Mouse (Mus musculus) heart, embryonic 13.5 days (tissue): ENCODE measurements around the gene Tnfsf13. TPM values are rescaled to one million over a fixed set of nuclear protein-coding genes. Genes with fewer than 3 reads are reported as not detected.
A peak's percentile ranks its signal among the peaks of the same experiment; 100 is the strongest.

Source experiments
- ATAC-seq: fragments of 200-750 bp; cut with Nextera tagmentation; 2 replicates; pipeline ENCODE4 v1.8.0; 2017; ENCODE audit warnings: moderate TSS enrichment; ENCODE audit not compliant: insufficient number of reproducible peaks, low FRiP score, low TSS enrichment; ENCODE audit errors: extremely low read depth
- H3K27ac ChIP-seq: fragments of 300-500 bp; sonication (generic); replicated peaks from 2 replicates; pipeline ENCODE4 v1.5.1; 2015; ENCODE audit warnings: moderate library complexity, mild to moderate bottlenecking, inconsistent platforms
- H3K27me3 ChIP-seq: fragments of 300-500 bp; sonication (generic); replicated peaks from 2 replicates; pipeline ENCODE4 v1.6.1; 2015; ENCODE audit warnings: mild to moderate bottlenecking, inconsistent platforms
- H3K36me3 ChIP-seq: fragments of 300-500 bp; sonication (generic); 2 replicates; pipeline ENCODE4 v1.6.1; 2015; ENCODE audit warnings: mild to moderate bottlenecking, inconsistent platforms
- H3K4me1 ChIP-seq: fragments of 300-500 bp; sonication (generic); 2 replicates; pipeline ENCODE4 v1.6.1; 2015; ENCODE audit warnings: inconsistent platforms
- H3K4me2 ChIP-seq: fragments of 300-500 bp; sonication (generic); 2 replicates; pipeline ENCODE4 v1.6.1; 2015; ENCODE audit warnings: inconsistent platforms, mild to moderate bottlenecking, moderate library complexity
- H3K4me3 ChIP-seq: fragments of 300-500 bp; sonication (generic); 2 replicates; pipeline ENCODE4 v1.5.1; 2015; ENCODE audit warnings: moderate library complexity, mild to moderate bottlenecking, inconsistent platforms
- H3K9ac ChIP-seq: fragments of 300-500 bp; sonication (generic); 2 replicates; pipeline ENCODE4 v1.6.1; 2015; ENCODE audit warnings: inconsistent platforms, mild to moderate bottlenecking, moderate library complexity
- H3K9me3 ChIP-seq: fragments of 300-500 bp; sonication (generic); 2 replicates; pipeline ENCODE4 v1.6.1; 2016; ENCODE audit warnings: inconsistent platforms
- WGBS: fragments of 180-500 bp; shearing (Covaris S2); methylation state at CpG from one replicate; pipeline ENCODE4 v1.1.7; 2015; ENCODE audit warnings: mixed read lengths; 5-methylcytosine and 5-hydroxymethylcytosine counted together
- polyA plus RNA-seq: library from polyadenylated mRNA; unstranded; fragments of >200 nt; fragmentation: Nextera tagmentation; extraction: Ambion mirVana; gene quantifications from 2 replicates; pipeline ENCODE4 v1.2.1, GENCODE M21; 2015

The Tnfsf13 gene
- polyA plus RNA-seq, 1 experiment from 2014 or later = 0.23 TPM

- Histone ChIP-seq H3K27me3 (no peaks in the 10 kb centered on the region), H3K4me1 (peaks cover 23% of the 10 kb centered on the region), H3K36me3 (peaks cover 65% of the 10 kb centered on the region), H3K9ac (peak within 1 kb of the TSS; percentile 88), H3K4me3 (peak within 1 kb of the TSS; percentile 63), H3K27ac (peak within 1 kb of the TSS; percentile 99), H3K9me3 (no peaks in the 10 kb centered on the region), H3K4me2 (peak within 1 kb of the TSS; percentile 74)
- ATAC-seq = peak; percentile 91
- under 1% methylated on average over 48 of the region's 48 CpGs for WGBS
Measured at GRCm38 (mm10) chr11:69662213-69662966, 23.2 kb downstream of the Tnfsf13 start, which contains the start of gene Mpdu1. Mpdu1 (minus strand) TSS chr11:69662642.

- peaks cover 29% of the 10 kb centered on the region for H3K4me1 ChIP-seq
- H3K27me3 ChIP-seq = no peaks in the 10 kb centered on the region
- H3K4me2 ChIP-seq = peak overlapping the region; percentile 74
- 58% methylated on average over 3 of the region's 3 CpGs for WGBS
- H3K4me3 ChIP-seq = peak overlapping the region; percentile 63
- H3K36me3 ChIP-seq = peaks cover 67% of the 10 kb centered on the region
- H3K9ac ChIP-seq = peak overlapping the region; percentile 88
- ATAC-seq = no peak
- H3K9me3 ChIP-seq = no peaks in the 10 kb centered on the region
- H3K27ac ChIP-seq = peak overlapping the region; percentile 99
Measured at GRCm38 (mm10) chr11:69661221-69661881, 24.2 kb downstream of the Tnfsf13 start.

- H3K9ac ChIP-seq = no peak overlapping the region
- H3K27me3 ChIP-seq = no peaks in the 10 kb centered on the region
- H3K9me3 ChIP-seq = no peaks in the 10 kb centered on the region
- peaks cover 39% of the 10 kb centered on the region for H3K4me1 ChIP-seq
- no peak overlapping the region for H3K4me2 ChIP-seq
- peaks cover 65% of the 10 kb centered on the region for H3K36me3 ChIP-seq
- WGBS = 79% methylated on average over 15 of the region's 15 CpGs
- H3K27ac ChIP-seq = no peak overlapping the region
- no peak overlapping the region for H3K4me3 ChIP-seq
- no peak for ATAC-seq
Measured at GRCm38 (mm10) chr11:69657462-69657881, 28.1 kb downstream of the Tnfsf13 start.

- H3K4me2 ChIP-seq = no peak overlapping the region
- no peak overlapping the region for H3K4me3 ChIP-seq
- no peaks in the 10 kb centered on the region for H3K27me3 ChIP-seq
- peaks cover 38% of the 10 kb centered on the region for H3K4me1 ChIP-seq
- H3K9ac ChIP-seq = peak overlapping the region; percentile 70; the same call in 1 of the 2 replicates
- peaks cover 71% of the 10 kb centered on the region for H3K36me3 ChIP-seq
- no peak overlapping the region for H3K27ac ChIP-seq
- no peaks in the 10 kb centered on the region for H3K9me3 ChIP-seq
- ATAC-seq = no peak
- 71% methylated on average over 10 of the region's 10 CpGs for WGBS
Measured at GRCm38 (mm10) chr11:69656617-69657461, 28.7 kb downstream of the Tnfsf13 start.

GRCm38 (mm10) chr11:69656065-69656455 is 29.5 kb downstream of the Tnfsf13 start:
- Histone ChIP-seq H3K36me3 (peaks cover 79% of the 10 kb centered on the region), H3K9ac (peak overlapping the region; percentile 70; the same call in 1 of the 2 replicates), H3K27me3 (no peaks in the 10 kb centered on the region)

GRCm38 (mm10) chr11:69655264-69656064 is 30.1 kb downstream of the Tnfsf13 start, which contains the start of gene Sox15:
Sox15 (plus strand) TSS chr11:69655314.
- 0 out of 2 replicates have a peak, but pooled peaks have one; percentile 6 for ATAC-seq
- Histone ChIP-seq H3K36me3 (peaks cover 85% of the 10 kb centered on the region), H3K4me2 (peak within 1 kb of the TSS; percentile 45), H3K9me3 (no peaks in the 10 kb centered on the region), H3K4me1 (peaks cover 27% of the 10 kb centered on the region), H3K4me3 (0 out of 2 replicates have a peak within 1 kb of the TSS, but pooled peaks have one; percentile 8), H3K9ac (peak within 1 kb of the TSS; percentile 70), H3K27me3 (no peaks in the 10 kb centered on the region), H3K27ac (peak within 1 kb of the TSS; percentile 24; the same call in 1 of the 2 replicates)
- WGBS = 20% methylated on average over 34 of the region's 34 CpGs

More at GRCm38 (mm10) chr11:69656065-69656455, 29.5 kb downstream of the Tnfsf13 start:
- 70% methylated on average over 5 of the region's 5 CpGs for WGBS
- Histone ChIP-seq H3K4me1 (peaks cover 30% of the 10 kb centered on the region), H3K9me3 (no peaks in the 10 kb centered on the region), H3K4me2 (no peak overlapping the region), H3K27ac (no peak overlapping the region), H3K4me3 (no peak overlapping the region)
- ATAC-seq = no peak

- H3K4me2 ChIP-seq = no peak overlapping the region
- peaks cover 89% of the 10 kb centered on the region for H3K36me3 ChIP-seq
- H3K9me3 ChIP-seq = no peaks in the 10 kb centered on the region
- peaks cover 27% of the 10 kb centered on the region for H3K4me1 ChIP-seq
- H3K9ac ChIP-seq = peak overlapping the region; percentile 70
- no peaks in the 10 kb centered on the region for H3K27me3 ChIP-seq
- peak overlapping the region; percentile 24; the same call in 1 of the 2 replicates for H3K27ac ChIP-seq
- WGBS = 42% methylated on average over 9 of the region's 9 CpGs
- no peak overlapping the region for H3K4me3 ChIP-seq
- no peak for ATAC-seq
Measured at GRCm38 (mm10) chr11:69654760-69655159, 30.8 kb downstream of the Tnfsf13 start.

- 61% methylated on average over 5 of the region's 5 CpGs for WGBS
- H3K4me3 ChIP-seq = no peak overlapping the region
- H3K27ac ChIP-seq = no peak overlapping the region
- peaks cover 89% of the 10 kb centered on the region for H3K36me3 ChIP-seq
- H3K27me3 ChIP-seq = no peaks in the 10 kb centered on the region
- H3K4me2 ChIP-seq = no peak overlapping the region
- 0 out of 2 replicates have a peak overlapping the region, but pooled peaks have one; percentile 5 for H3K9ac ChIP-seq
- peaks cover 27% of the 10 kb centered on the region for H3K4me1 ChIP-seq
- H3K9me3 ChIP-seq = no peaks in the 10 kb centered on the region
- ATAC-seq = no peak
Measured at GRCm38 (mm10) chr11:69653399-69653798, 32.2 kb downstream of the Tnfsf13 start.

- Histone ChIP-seq H3K4me3 (no peak overlapping the region), H3K36me3 (peaks cover 100% of the 10 kb centered on the region), H3K4me1 (no peaks in the 10 kb centered on the region), H3K4me2 (no peak overlapping the region), H3K27me3 (no peaks in the 10 kb centered on the region), H3K9me3 (no peaks in the 10 kb centered on the region), H3K27ac (no peak overlapping the region), H3K9ac (no peak overlapping the region)
- no peak for ATAC-seq
- WGBS = 82% methylated on average over 5 of the region's 5 CpGs
Measured at GRCm38 (mm10) chr11:69645860-69646259, 39.7 kb downstream of the Tnfsf13 start.

GRCm38 (mm10) chr11:69635471-69635870 is 50.1 kb downstream of the Tnfsf13 start:
- H3K36me3 ChIP-seq = peaks cover 38% of the 10 kb centered on the region
- ATAC-seq = no peak
- peak overlapping the region; percentile 88 for H3K4me2 ChIP-seq
- H3K4me3 ChIP-seq = 0 out of 2 replicates have a peak overlapping the region, but pooled peaks have one; percentile 6
- H3K9me3 ChIP-seq = no peaks in the 10 kb centered on the region
- peaks cover 31% of the 10 kb centered on the region for H3K4me1 ChIP-seq
- H3K27me3 ChIP-seq = no peaks in the 10 kb centered on the region
- H3K27ac ChIP-seq = no peak overlapping the region
- H3K9ac ChIP-seq = no peak overlapping the region
- WGBS = 86% methylated on average over 3 of the region's 3 CpGs
